Mouse (Mus musculus): ENCODE measurements around the gene Asb5. TPM values are rescaled to one million over a fixed set of nuclear protein-coding genes. Genes with fewer than 3 reads are reported as not detected.
"Not testable (repeated sequence)": the region's sequence is repeated elsewhere in the genome, so short reads cannot be mapped to it uniquely, and the experiment has no call there.

Gene Asb5
- polyA plus RNA-seq (2015; fragmentation: Nextera tagmentation; extraction: Ambion mirVana), result 5.5 and 7.3 TPM in 2 replicates

DNA sequence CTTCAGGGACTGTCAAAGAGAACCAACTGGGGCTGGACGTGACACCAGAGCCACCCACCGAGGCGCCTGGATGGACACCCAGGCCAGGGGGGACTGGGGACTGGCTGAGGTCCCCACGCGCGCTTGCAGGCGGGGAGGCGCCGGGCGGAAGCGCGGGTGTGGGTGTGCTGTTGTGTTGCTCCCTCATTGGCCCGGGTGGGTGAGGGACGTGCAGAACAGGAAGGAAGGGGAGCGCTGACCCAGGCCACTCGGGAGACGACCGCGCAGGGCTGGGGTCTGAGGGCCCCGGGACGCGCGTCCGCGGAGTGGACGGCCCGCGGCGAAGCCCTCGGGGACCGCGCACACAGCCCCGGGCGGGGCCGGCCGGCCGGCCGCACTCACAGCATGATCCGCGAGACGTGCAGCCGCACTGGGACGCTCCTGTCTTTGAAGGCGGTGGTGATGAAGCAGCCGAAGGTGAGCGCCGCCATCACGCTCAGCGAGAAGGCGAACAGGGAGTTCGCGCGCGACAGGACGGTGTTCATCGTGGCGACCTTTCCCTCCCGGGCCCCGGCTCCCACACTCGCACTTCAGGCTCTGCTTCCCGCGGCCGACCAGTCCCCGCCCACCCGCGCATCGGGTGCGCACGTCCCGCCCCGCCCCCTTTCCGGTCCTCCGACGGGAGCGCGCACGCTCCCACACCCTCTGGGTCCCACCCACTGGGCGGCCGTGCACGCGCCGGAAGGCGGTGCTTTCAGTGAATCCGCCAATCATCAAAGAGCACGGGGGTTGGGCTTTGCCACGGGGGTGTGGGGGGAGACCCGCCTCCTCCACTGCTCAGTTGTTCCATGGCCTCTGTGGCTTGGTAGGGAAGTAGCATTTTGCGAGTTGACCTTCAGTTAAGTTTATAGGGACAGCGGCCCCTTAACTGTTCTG is at the start of gene Asb5, which contains the start of gene Spcs3:
Gene Asb5, plus strand, starts transcription at position 199 of the 915 bp plus-strand sequence.
Gene Spcs3, minus strand, starts transcription at position 617 of the 915 bp plus-strand sequence.
- DNase-seq (ENCODE audit: low spot score), result peak; percentile 97

DNA sequence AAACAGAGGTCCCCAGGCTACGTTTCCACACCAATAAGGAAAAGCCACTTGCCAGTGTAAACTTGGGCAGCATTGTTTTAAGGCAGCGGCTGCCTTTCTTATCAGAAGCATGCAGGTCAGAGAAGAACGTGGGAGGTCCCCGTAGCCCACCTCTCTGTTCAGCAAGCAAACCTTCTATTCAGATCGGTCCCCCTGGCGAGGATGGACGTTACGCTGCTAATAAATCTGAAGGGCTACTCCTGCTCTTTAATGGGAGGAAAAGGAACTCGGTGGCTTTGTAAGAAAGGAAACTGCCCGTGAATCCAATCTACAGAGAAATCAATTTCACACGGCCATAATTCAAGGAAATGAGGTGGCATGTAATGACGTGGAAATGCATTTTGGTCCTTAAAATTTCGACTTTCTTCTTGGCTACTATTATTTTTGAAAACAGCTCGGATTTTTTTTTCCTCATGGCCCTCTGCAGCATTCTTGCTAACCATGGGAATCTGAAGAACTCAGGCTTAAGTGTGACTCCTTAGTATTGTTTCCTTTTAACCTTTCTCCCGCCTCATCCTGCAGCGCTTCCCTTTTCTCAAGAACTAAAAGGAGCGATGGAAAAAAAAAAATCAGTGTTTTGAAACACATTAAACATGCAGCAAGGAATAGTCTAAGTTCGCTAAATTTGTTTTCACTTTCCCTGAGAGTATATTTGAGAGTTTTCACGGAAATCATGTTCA is 42.7 kb upstream of the Asb5 start:
- no peak for DNase-seq (ENCODE audit: low spot score)

DNA sequence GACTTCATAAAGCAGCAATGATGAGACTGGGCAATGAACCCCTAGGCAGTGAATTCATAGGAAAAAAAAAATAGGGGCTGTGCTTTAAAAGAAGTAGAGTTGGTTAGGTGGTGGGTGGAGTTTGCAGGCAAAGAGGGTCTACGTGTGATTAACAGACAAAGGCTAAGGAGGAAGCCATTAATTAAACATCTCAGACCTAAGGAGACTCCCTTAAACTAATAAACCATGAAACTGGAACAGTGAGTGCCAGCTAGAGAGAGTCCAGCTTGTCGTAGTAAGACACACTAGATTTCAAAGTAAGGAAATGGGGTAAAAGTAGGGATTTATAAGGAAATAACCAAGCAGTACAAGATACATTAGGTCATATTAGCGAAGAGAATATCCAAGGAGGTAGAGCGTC is 40.9 kb upstream of the Asb5 start:
- DNase-seq (ENCODE audit: low spot score), result no peak

DNA sequence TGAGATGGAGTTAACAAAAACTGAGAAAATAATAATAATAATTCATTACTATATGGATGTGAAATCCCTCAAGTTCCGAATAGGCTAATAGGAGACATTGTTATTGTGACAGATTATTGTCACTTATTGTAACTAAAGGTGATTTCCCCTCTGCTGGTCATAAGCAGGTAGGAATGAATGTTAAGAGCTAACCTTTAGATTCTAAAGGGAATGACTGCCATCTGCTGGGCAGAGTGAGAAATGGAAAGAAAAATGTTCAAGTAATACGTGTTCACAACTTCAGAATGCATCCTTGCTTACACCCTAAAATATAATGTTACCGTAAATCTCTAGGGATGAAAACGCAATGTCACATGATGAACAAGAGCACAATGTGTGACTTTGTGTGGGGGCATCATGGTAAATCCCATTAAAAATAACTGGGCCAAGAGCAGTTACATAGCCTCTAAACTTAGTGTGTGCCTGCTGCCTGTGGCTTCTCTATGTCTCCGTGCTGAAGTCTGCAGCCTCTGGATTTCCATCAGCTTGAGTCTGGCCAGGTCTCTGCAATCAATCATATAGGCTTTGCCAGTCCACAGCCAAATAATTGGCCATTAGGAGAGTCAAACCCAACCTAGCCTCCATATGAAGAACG is 38.2 kb upstream of the Asb5 start:
- peak; percentile 49 for DNase-seq (ENCODE audit: low spot score)

DNA sequence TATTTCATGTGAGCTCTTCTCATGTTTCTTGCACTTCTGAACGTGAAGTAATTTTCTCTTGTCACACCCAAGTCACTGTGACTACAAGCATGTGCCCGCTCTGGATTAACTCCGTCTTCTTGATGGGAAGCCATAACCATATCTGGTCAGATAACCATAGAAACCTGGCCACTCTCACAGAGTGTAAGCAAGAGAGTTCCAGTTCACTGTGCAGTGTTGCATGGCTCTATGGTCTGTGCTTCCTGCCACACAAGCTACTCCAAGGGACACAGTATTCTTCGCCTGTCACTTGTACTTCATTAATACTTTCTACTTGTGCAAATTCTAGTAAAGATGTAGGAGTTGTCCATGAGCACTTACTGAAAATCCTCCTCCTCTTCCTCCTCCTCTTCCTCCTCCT is 37.4 kb upstream of the Asb5 start:
- no peak for DNase-seq (ENCODE audit: low spot score)

DNA sequence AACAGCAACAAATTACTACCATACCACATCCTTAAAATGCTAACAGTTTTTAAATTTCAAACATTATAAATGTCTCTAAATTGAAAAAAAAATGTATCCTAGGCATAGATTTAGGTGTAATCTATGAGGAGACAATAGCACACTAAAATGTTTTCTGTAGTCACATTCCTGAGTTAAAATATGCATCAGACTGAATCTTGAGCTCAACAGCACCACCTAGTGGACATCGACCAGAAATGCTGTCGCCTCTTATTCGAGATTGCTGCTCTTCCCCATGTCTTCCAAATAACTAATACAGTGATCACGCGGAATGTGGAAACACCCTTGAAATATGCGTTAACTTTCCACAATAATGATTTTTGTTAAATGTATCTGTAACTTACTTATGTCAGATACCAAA is 36.3 kb upstream of the Asb5 start:
- DNase-seq (ENCODE audit: low spot score), result peak; percentile 60

DNA sequence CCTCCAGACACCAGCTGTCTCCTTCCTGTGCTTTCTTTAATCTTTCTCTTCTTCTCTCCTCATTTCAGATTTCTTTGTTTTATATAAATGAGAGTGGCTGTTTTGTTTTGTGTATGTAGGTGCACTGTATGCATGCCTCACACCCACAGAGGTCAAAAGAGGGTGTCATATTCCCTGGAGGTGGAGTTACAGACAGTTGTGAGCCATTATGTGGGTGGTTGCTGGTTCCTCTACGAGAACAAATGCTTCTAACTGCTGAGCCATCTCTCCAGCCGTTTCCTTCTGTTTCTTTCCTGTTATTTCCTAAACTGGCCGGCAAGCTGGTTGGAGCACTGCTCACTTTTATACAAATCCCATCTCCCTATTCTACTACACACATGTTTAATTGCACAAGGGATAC is 35.5 kb upstream of the Asb5 start:
- DNase-seq (ENCODE audit: low spot score), result no peak

DNA sequence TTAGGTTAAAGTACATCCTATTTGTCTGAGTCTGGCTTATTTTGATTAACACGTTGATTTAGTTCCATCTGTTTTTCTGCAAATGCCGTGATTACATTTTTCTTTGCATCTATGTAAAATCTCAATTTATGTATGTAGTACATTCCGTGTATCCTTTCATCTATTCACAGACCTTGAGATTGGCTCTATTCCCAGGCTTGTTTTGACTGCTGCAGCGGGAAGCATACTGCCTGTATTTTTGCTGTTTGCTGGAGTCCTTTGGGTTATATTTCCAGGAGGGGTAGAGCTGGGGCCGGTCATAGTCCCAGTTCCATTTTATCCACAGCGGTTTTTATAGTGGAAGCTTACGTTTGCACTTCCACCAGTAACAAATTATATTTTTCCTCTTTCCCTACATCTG is 26.3 kb upstream of the Asb5 start:
- DNase-seq (ENCODE audit: low spot score), result no peak

DNA sequence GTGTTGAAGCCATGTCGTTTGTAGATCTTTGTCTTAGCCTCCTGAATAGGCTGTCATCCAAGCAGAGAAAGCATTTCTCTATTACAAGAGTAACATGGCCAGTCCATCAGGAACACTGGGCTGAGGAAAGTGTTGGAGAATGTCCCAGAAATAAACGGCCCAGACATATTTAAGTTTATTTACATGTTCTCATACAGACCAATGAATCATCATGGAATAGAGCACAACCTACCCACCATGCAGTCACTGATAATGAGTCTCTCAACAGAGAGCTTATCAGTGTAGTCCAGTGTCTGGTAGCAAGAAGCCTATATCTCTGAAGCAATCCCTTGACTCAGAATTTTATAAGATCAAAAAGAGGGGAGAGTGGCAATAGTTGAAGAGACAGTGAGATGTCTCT is 24.3 kb upstream of the Asb5 start:
- no peak for DNase-seq (ENCODE audit: low spot score)

DNA sequence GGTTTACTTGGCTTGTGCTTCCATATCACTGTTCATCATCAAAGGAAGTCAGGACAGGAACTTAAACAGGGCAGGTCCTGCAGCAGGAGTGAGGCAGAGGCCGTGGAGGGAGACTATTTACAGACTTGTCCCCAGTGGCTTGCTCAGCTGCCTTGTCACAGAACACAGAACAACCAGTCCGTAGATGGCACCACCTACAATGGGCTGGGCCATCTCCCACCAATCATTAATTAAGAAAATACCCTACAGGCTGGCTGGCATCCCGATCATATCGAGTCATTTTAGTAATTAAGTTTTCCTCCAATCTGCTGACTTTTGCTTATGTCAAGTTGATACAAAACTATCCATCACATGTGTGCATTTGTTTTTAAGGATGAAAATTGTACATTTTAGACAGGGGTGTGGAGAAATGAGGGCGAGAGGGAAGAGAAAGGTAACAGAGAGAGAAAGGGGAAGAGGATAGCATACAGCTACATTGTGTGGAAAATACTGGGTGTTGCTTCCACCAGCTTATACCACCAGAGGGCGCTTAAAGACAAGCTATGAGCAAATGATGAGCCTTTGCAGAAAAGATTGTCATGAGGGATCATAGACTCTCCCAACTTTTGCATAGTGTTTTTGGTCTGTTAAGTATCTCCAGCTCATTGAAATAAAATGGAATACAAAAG is 21.8 kb upstream of the Asb5 start:
- DNase-seq (ENCODE audit: low spot score), result peak; percentile 72

DNA sequence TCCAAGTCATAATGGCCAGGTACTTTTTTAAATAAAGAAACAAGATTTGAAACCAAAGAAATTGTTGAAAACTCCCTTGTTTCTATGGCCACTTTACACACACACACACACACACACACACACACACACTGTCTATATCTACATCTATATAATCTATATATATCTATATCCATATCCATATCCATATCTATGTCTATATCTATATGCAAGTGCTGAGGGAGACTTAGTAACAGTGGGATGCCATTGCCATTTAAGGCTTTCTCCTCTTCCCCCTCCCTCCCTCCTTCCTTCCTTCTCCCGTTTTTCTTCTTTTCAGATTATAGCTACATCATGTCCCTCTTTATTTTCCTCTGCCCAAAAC is 21.3 kb upstream of the Asb5 start:
- no peak for DNase-seq (ENCODE audit: low spot score)

DNA sequence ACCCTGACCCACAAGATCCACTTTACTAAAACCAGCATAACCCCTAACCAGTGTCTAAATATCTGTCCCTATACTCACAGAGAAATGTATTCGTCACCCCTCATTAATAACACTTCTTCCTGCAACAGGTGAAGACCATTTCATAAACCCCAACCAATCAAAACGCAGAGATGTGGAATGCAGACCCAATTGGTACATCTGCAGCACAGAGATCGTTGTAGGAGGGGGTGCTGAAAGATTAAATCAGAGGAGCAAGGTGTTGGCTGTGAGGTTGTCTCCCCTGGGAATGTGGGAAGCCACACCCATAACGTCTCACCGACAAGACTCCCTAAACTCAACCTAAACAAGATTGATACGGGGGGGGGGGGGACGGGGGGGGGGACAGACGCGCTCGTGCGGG is 20.6 kb upstream of the Asb5 start:
- DNase-seq (ENCODE audit: low spot score), result no peak

DNA sequence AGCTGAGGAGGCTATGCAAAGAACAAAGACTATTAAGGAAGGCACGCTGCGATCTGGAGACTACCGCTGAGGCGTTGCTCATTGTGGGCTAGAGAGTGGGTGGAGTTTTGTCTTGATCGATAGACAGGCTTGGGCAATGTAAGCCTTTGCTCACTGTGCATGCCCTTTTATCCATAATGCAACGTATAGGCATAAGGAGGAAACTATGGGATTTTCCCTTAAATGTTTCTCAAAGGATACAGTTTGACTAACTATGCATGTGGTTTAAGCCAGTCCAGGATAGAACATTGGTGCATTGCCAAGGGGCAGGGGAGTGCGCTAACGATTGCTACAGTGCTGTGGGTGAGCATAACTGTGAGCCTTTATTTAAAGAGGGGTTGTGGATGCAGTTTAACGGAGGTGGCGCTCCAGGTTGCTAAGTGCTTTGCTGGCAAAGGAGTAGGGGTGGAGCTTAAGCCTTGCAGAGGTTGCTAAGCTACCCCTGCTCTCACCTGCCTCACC is 20.1 kb upstream of the Asb5 start:
- DNase-seq (ENCODE audit: low spot score), result no peak

DNA sequence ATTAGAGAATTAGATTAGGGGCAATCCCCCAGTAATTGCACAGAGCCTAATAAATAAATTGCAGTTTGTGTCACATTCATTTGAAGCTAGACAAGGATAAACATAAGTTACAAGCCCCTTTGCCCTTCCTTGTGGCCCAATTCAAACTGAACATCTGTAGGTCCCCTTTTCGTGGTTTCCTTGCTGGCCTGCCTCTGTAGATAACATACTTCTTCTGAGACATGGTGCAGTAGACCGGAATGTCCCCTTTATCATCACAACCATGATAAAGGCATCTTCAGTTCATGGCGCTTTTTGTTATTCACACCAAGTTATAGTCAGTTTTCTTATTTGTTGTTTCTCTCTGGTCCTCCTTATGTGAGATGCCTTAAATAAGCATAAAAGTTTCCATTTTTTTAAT is 17.6 kb upstream of the Asb5 start:
- no peak for DNase-seq (ENCODE audit: low spot score)

DNA sequence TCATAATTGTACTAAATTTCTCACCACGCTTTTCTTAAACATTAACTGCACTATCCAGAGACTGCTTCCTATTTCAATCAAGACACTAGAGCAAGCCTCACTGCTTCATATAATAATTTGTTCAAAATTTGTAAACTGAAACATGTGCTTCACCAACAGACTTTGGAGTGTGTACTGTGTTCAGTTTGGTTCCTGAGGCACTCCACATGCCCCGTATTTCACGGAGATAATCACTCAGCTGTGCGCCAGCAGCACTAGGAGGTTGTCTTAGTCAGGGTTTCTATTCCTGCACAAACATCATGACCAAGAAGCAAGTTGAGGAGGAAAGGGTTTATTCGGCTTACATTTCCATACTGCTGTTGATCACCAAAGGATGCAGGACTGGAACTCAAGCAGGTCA is 17.2 kb upstream of the Asb5 start:
- DNase-seq (ENCODE audit: low spot score), result not testable (repeated sequence)

DNA sequence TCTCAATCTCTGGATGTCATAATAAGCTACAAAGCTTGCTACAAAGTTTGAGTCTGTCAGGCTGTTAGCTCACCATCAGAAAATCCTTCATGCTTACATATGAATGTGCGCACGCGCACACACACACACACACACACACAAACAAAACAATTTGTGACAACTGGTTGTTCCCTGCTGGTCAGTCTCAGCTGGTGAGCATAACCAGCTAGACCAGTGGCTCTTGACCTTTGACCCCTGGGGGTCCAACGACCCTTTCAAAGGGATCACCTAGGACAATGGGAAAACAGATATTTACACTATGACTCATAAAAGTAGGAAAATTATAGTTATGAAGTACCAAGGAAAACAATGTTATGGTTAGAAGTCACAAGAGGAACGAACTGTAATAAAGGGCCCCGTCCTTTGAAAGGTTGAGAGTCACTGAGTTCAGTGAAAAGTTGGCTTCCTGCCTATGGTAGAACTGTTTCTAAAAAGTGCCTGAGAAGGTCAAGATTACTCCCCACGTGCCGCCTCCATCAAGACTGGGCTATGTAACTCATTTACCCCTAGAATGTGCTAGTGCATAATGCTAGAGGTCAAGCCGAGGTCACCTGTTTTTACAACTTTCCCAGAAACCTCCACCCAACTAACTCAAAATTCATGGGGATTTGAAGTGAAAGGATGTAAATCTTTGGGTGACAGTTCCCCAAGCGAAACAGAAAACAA is 10.5 kb upstream of the Asb5 start:
- no peak for DNase-seq (ENCODE audit: low spot score)

DNA sequence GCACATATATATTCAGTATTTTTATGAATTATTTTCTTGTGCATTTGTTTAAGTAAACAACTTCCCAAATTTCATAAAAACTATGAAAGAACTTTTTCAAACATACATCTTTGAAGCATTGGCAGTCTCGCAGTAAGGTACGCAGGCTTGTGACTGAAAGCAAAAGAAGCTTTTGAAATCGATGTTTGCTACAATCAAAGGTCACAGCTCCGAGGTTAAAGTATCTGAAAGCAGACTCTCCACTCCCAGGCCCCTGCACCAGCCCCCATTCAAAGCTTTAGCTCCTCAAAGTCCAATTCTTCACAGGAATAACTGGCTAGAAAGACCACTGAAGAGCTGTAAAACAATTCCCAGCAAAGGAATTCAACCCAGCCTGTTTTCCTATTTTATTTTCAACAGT is 8.9 kb upstream of the Asb5 start:
- no peak for DNase-seq (ENCODE audit: low spot score)

DNA sequence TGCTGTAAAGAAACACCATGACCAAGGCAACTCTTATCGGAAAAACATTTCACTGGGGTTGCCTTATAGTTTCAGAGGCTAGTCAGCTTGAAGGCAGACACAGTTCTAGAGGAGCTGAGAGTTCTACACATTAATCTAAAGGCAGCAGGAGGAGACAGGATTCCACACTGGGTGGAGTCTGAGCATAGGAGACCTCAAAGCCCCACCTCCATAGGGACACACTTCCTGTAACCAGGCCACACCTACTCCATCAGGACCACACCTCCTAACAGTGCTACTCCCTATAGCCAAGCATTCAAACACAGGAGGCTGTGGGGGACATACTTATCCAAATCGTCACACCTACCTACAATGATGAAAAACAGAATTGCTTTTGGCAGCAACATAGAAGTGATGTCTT is 3.8 kb upstream of the Asb5 start:
- DNase-seq (ENCODE audit: low spot score), result no peak

DNA sequence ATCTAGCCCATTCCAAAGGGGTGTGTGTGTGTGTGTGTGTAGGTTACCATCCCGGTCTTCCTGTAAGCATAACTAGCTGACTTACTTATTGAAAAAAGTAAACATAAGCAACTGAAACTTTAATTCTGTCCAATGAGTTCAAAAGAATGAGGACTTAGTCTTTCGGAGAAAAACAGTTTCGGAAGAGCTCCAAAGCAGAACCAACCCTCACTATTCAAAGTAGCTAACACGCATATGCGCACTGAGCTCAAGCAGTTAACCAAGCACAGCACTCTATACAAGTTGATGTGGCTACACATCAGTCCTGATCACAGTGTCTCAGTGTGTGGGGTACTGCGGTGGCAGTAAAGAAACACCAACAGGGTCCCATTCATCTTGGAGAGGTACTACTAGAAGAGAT is 2.7 kb upstream of the Asb5 start:
- DNase-seq (ENCODE audit: low spot score), result no peak

DNA sequence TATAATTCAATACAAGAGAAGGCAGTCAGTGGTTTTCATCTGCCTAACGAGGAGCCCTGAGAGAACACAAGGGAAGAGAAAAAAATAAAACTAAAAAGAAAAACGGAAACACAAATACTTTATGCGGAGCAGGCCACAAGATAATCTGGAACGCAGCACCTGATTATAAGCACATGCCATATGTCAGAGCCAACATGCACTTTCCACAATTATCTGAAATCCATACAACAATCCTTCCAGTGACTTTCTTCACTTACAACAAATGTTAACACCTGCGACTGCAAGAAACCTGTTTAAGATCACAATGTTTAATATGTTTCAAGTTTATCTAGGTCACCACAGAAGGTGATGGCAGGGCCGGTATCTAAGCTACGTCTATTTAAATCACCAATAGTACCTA is 809 bp upstream of the Asb5 start:
- DNase-seq (ENCODE audit: low spot score), result no peak

DNA sequence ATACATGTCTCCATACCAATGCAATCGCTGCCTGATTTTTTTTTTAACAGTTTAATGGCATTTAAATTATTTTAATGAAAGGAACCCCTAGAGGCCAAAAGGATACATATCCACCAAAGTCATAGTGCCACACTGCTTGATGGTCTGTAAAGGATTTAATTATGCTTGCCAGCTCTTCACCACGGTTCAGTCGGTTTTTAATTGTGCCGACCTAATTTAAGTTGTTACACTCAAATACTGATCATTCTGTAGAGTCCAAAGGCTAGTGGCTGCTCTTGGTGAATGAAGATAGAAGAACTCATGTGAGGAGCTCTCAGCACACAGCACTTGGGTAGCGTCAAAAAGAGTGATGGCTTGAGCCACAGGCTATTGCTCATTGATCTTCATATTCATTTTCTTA is 5.8 kb downstream of the Asb5 start:
- no peak for DNase-seq (ENCODE audit: low spot score)
